Mouse (Mus musculus) liver, adult 10 weeks (tissue): ENCODE measurements around the gene Tmem38a. TPM values are rescaled to one million over a fixed set of nuclear protein-coding genes. Genes with fewer than 3 reads are reported as not detected.

Experiments
- polyA plus RNA-seq: library from polyadenylated mRNA; stranded (reverse); fragments of 350-450 nt; fragmentation: Illumina TruSeq; extraction: RNeasy Lipid Tissue Mini Kit (QIAGEN cat#74804); gene quantifications from one replicate; pipeline ENCODE4 v1.2.3, GENCODE M21; 2014; ENCODE audit warnings: low read depth, low replicate concordance

Tmem38a gene
- 0.29 TPM for polyA plus RNA-seq

GRCm38 (mm10) chr8:72571611-72572473 is at the start of gene Tmem38a:
TSS of gene Tmem38a (plus strand) at chr8:72572055.

DNA sequence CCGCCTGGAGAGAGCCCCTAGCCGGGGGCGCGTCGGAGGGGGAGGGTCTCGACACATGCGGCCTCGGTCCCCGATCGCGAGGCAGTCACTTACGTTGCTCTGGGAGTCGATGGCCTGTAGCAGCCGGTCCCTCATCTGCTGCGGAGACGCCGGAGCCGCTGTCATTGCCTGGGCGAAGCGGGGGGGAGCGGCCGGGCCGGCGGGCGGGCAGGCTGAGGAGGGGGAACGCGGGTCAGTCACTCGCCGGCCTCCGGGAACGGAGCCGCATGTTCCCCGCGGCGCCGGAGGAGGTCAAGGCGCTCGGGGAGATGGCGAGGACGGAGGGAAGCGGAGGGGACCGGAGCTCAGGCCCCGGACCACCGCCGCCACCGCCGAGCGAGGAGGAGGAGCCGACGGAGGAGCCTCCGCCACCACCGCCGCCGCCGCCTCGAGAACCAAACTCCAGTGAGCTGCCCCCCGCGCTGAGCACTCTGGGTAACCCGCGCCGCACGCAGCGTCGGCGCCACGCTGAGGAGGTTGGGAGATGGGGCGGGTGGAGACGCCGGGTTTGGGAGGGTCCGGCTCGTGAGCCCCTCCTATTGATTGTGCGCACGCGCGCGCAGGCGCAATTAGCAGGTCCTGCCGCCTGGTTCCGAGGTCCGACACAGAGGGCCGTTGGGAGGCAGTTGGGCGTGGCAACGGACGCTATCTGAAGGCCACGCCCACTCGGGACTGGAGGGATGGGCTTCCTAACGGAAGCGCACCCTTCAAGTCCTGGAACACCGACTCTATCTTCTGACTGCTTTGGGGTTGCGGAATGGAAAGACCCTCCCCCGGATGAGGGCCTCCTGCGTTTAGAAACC is 23.8 kb upstream of the Tmem38a start, which contains the start of gene Med26:
TSS of gene Med26 (minus strand) at position 469 of the 842 bp plus-strand sequence.

GRCm38 (mm10) chr8:72570633-72571610 is 933 bp upstream of the Tmem38a start, which contains the start of gene Smim7:
TSS of gene Smim7 (minus strand) at chr8:72571088.

Other genes starting within 250 kb of the Tmem38a start
- 11.4 TPM for gene Eps15l1, start 150.6 kb upstream of the Tmem38a start, polyA plus RNA-seq
- 2.2 TPM for gene Calr3, start 128.2 kb upstream of the Tmem38a start, polyA plus RNA-seq
- gene 1700030K09Rik, start 128.2 kb upstream of the Tmem38a start, polyA plus RNA-seq, result 0.26 TPM
- 3.3 TPM for gene Cherp, start 96.8 kb upstream of the Tmem38a start, polyA plus RNA-seq
- gene Slc35e1, start 79.4 kb upstream of the Tmem38a start, polyA plus RNA-seq, result 19.0 TPM
- 0.69 TPM for gene Med26, start 23.8 kb upstream of the Tmem38a start, polyA plus RNA-seq
- 30.5 TPM for gene Smim7, start 967 bp upstream of the Tmem38a start, polyA plus RNA-seq
- not detected for gene Nwd1, start 74.7 kb downstream of the Tmem38a start, polyA plus RNA-seq
- gene Sin3b, start 151.2 kb downstream of the Tmem38a start, polyA plus RNA-seq, result 8.7 TPM
- not detected for gene F2rl3, start 189.8 kb downstream of the Tmem38a start, polyA plus RNA-seq